Mouse (Mus musculus): Measurements from ENCODE around the gene Gm39566.
"Not testable (repeated sequence)": the region's sequence is repeated elsewhere in the genome, so short reads cannot be mapped to it uniquely, and the experiment has no call there.

The Gm39566 gene

DNA sequence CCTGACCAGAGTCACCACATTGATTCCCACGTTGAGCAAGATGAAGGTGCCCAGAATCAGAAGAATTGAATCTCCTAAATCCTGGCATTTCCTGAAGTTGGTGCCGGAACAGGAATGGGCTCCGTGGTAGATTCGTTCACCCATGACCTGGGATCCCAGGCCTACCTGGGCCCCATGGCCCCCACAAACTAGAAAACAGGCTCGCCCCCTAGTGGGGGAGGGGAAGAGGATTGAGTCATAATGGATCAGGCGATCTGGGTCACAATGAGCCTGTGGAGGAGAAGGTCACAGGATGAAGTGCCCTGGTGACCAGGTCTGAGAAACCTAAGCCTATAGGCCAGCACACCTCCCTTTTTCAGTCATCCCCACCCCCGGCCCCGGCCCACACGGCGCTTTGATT is at the start of gene Gm39566:
Gene Gm39566 (minus strand): TSS at position 144 of the 400 bp plus-strand sequence.
- DNase-seq: peak; percentile 56

- no peak for DNase-seq
These were observed 49.2 kb upstream of the Gm39566 start for GRCm38 (mm10) chr11:69864138-69864860.

- not testable (repeated sequence) for DNase-seq
These were observed 48.6 kb upstream of the Gm39566 start for GRCm38 (mm10) chr11:69863729-69864128.

GRCm38 (mm10) chr11:69858113-69858998 is 43.3 kb upstream of the Gm39566 start, which contains the start of gene Tnk1:
Gene Tnk1, minus strand, starts transcription at chr11:69858730.
- DNase-seq: peak; percentile 7

- DNase-seq: peak; percentile 82
These were observed 40.2 kb upstream of the Gm39566 start for GRCm38 (mm10) chr11:69855347-69855746.

DNA sequence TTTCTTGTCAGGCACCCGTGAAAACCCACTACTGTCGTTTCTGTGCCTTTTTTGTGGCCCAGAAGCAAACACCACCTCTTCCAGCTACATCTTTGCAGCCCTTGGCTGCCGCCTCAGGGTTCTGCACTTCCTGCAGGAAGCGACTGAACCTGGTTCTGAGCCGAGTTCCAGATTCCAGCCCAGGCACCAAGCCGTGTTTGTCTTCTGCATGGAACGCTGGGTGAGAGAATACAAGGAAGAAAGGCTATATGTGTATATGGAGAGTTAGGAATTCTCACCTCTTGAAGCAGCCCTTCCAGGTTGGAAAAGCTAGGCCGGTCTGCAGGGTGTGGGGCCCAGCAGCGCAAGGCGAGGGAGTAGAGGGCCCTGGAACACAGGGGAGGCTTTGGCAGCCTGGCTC is 39.6 kb upstream of the Gm39566 start:
- DNase-seq: no peak

DNA sequence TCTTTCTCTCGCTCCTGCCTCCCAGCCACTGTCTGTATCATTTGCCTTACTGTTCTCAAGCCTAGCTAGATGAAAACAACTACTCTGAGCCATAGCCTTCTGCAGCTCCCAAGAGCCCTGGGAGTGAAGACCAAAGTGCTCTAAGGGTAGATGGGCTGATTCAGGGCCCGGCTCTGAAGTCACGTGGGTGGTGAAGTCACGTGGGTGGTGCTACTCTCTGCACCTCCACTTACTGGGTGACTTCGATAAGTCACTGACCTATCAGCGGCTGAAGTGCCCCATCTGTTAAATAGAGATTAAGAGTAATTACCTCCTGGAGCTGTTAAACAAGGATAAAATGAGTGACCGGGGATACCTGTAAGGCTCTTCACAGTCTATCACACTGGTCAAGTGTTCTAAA is 38.9 kb upstream of the Gm39566 start:
- DNase-seq: no peak

GRCm38 (mm10) chr11:69850754-69851153 is 35.7 kb upstream of the Gm39566 start:
- DNase-seq: peak; percentile 69

GRCm38 (mm10) chr11:69849884-69850283 is 34.8 kb upstream of the Gm39566 start:
- DNase-seq: no peak

DNA sequence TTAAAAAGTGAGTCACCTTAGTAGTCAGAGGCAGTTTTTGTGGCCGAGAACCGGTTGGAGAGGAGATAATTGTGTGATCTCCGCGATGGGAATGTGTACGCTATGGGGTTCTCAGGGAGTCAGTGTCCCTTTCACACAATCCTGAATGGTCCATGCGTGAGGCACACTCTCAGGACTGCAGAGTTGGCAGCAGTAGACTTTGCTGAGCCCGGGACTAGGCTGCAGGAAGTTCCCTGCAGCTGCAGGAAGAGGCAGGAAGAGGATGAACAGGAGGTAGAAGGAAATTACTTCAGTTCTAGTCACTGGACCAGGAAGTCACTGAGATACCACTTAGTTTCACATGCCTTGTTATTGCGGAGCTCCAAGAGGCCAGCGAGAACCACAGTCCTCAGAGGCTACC is 34.0 kb upstream of the Gm39566 start:
- DNase-seq: no peak

- no peak for DNase-seq
These were observed 32.9 kb upstream of the Gm39566 start for GRCm38 (mm10) chr11:69848021-69848420.

- peak; percentile 56 for DNase-seq
These were observed 31.9 kb upstream of the Gm39566 start for GRCm38 (mm10) chr11:69846738-69847688.

DNA sequence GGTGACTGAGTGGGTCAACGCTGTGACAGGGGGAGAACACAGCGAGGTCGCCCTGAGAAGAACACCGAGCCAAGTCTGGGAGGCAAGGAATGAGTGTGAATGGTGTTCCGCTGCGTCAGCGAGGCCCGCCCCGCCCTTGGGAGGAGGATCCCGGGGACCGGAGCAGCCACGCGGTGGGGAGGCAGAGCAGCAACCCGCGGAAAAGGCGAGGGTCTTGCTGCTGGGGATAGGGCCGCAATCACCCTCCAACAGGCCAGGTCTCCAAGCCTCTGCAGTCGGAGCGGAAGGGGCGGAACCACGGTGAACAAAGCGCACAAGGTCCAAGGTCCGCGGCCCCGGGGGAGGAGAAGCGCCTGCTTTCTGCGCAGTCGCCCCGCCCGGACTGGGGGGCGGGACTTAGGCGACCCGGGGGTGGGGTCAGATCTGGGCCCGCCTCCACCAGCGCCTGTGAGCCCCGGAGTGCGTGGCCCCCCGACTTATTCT is 31.1 kb upstream of the Gm39566 start, which contains the start of gene Plscr3:
Gene Plscr3 (plus strand): TSS at position 179 of the 483 bp plus-strand sequence.
- peak; percentile 96 for DNase-seq

GRCm38 (mm10) chr11:69838714-69839104 is 23.6 kb upstream of the Gm39566 start:
- no peak for DNase-seq

- DNase-seq: peak; percentile 92
These were observed 23.0 kb upstream of the Gm39566 start, which contains the start of gene Tmem256 for GRCm38 (mm10) chr11:69837952-69838713. Gene Tmem256, plus strand, starts transcription at chr11:69838514.

DNA sequence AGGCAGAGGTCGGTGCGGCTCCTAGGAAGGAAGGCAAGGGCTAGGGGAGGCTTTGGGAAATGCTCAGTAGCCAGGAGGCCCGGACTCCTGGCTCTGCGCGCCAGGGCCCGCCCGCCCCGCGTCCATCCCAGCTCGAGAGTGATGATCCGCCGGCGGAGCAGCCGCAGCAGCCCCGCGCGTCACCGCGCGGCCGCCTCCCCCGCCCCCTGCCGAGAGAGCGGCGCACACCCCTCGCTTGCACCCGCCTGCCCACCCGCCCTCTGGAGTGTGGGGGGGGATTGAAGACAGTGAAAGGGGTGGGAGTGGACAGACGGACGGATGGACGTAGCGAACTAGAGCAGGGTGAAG is 22.5 kb upstream of the Gm39566 start, which contains the start of gene Nlgn2:
Gene Nlgn2 (minus strand): TSS at position 181 of the 348 bp plus-strand sequence.
- no peak for DNase-seq

- DNase-seq: peak; percentile 58
These were observed 21.8 kb upstream of the Gm39566 start for GRCm38 (mm10) chr11:69836703-69837576.

GRCm38 (mm10) chr11:69835966-69836335 is 20.9 kb upstream of the Gm39566 start:
- no peak for DNase-seq

GRCm38 (mm10) chr11:69835326-69835965 is 20.3 kb upstream of the Gm39566 start:
- DNase-seq: no peak

GRCm38 (mm10) chr11:69834001-69834549 is 19.0 kb upstream of the Gm39566 start:
- DNase-seq: peak; percentile 77
